Mouse (Mus musculus) forebrain, embryonic 13.5 days (tissue): Measurements from ENCODE around the gene Pnpla5. TPM values are rescaled to one million over a fixed set of nuclear protein-coding genes. Genes with fewer than 3 reads are reported as not detected.
"Not testable (repeated sequence)": the region's sequence is repeated elsewhere in the genome, so short reads cannot be mapped to it uniquely, and the experiment has no call there.

Experiments
- ATAC-seq: fragments of 200-750 bp; cut with Nextera tagmentation; 2 replicates; pipeline ENCODE4 v1.8.0; 2017
- H3K27ac ChIP-seq: fragments of 300-500 bp; sonication (generic); 2 replicates; pipeline ENCODE4 v1.5.1; 2015; ENCODE audit warnings: inconsistent platforms, mild to moderate bottlenecking, moderate library complexity
- H3K27me3 ChIP-seq: fragments of 300-500 bp; sonication (generic); 2 replicates; pipeline ENCODE4 v1.6.1; 2015; ENCODE audit warnings: mild to moderate bottlenecking, inconsistent platforms
- H3K36me3 ChIP-seq: fragments of 300-500 bp; sonication (generic); 2 replicates; pipeline ENCODE4 v1.6.1; 2015; ENCODE audit warnings: mild to moderate bottlenecking, inconsistent platforms; ENCODE audit not compliant: poor library complexity, severe bottlenecking
- H3K4me1 ChIP-seq: fragments of 300-500 bp; sonication (generic); 2 replicates; pipeline ENCODE4 v1.6.1; 2015; ENCODE audit warnings: inconsistent platforms
- H3K4me2 ChIP-seq: fragments of 300-500 bp; sonication (generic); 2 replicates; pipeline ENCODE4 v1.6.1; 2015; ENCODE audit warnings: inconsistent platforms, mild to moderate bottlenecking, moderate library complexity
- H3K4me3 ChIP-seq: fragments of 300-500 bp; sonication (generic); 2 replicates; pipeline ENCODE4 v1.5.1; 2015; ENCODE audit warnings: mild to moderate bottlenecking, inconsistent platforms
- H3K9ac ChIP-seq: fragments of 300-500 bp; sonication (generic); 2 replicates; pipeline ENCODE4 v1.6.1; 2015; ENCODE audit warnings: mild to moderate bottlenecking, inconsistent platforms
- H3K9me3 ChIP-seq: fragments of 300-500 bp; sonication (generic); replicated peaks from 2 replicates; pipeline ENCODE4 v1.6.1; 2016; ENCODE audit warnings: inconsistent platforms
- WGBS: fragments of 180-500 bp; shearing (Covaris S2); methylation state at CpG from one replicate; pipeline ENCODE4 v1.1.7; 2015; 5-methylcytosine and 5-hydroxymethylcytosine counted together
- polyA plus RNA-seq: library from polyadenylated mRNA; unstranded; fragments of >200 nt; fragmentation: Nextera tagmentation; extraction: Ambion mirVana; gene quantifications from 2 replicates; pipeline ENCODE4 v1.2.1, GENCODE M21; 2015

Pnpla5 gene
- polyA plus RNA-seq, 1 experiment from 2014 or later: not detected

DNA sequence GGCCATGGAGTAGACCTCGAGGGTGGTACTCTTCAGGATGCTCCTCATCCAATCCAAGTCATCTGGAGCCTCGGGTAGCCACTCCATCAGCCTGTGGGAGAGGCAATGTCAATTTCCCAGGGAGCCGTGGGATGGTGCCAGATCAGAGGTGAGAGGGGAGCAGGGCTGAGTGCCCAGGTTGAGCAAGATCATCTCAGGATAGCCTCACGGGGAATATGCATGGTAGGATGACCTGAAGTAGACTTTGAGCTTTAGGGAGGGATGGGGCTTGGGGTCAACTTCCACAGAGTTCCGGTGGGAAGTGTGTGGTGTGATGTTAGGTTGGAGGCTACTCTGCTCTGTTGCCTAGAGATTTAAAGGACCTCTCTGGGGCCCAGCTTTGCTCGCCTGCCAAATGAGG lies 9.1 kb downstream of the Pnpla5 start:
- Histone ChIP-seq H3K4me3 (no peak overlapping the region), H3K4me1 (no peaks in the 10 kb centered on the region), H3K27me3 (0 out of 2 replicates have a peak, but pooled peaks cover 2% of the 10 kb centered on the region), H3K36me3 (no peaks in the 10 kb centered on the region), H3K9ac (no peak overlapping the region), H3K4me2 (no peak overlapping the region), H3K27ac (no peak overlapping the region), H3K9me3 (no peaks in the 10 kb centered on the region; the same call in 1 of the 2 replicates)
- 80% methylated on average over 6 of the region's 6 CpGs for WGBS
- no peak for ATAC-seq

DNA sequence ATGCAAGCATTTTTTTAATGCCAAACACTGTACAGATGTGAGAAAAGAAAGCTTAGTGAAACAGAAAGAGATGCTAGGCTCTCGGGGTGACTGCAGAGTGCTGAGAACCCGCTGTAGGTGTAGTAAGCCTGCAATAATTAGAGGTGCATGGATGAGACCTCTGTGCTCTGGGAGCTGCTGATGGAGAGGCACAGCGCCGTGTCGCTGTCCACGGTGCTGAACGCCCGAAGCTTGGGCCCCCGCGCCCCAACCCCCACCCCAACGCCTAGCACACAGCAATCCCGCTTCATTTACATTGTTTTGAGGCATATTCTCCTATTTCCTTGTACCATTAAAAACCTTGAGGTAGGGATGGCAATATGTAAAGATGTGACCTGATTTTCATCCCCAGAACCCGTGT lies 14.1 kb downstream of the Pnpla5 start:
- no peak for ATAC-seq
- H3K4me1 ChIP-seq: peaks cover 23% of the 10 kb centered on the region
- 5% methylated on average over 13 of the region's 13 CpGs for WGBS
- H3K27ac ChIP-seq: no peak overlapping the region
- peaks cover 40% of the 10 kb centered on the region for H3K27me3 ChIP-seq
- no peak overlapping the region for H3K9ac ChIP-seq
- no peak overlapping the region for H3K4me3 ChIP-seq
- H3K36me3 ChIP-seq: no peaks in the 10 kb centered on the region
- no peaks in the 10 kb centered on the region for H3K9me3 ChIP-seq
- no peak overlapping the region for H3K4me2 ChIP-seq

DNA sequence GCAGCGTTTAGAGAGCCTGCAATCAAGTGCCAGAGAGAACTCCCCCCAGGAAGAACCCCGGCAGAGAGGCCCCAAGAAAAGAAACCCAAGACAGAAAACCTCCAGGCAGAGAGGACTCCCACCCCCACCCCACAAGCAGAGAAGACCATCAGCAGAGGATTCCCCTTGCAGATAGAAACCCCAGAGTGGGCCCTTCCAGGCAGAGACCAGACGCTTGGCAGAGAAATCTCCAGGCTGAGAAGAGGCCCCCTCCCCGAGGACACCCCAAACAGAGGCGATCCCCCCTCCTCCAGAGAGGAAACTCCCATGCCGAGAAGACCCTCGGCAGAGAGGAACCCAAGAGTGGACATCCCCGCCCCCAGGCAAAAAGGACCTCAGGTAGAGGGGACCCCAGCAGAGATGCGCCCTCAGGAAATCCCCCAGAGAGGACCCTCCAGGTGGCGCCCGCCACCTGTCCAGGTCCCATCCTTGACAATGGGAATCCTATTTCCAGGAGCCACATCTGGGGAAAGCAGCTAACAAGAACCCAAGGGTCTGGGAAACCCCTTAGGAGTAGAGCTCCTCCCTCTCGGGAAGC lies 17.0 kb downstream of the Pnpla5 start:
- 11% methylated on average over 12 of the region's 12 CpGs for WGBS
- no peak overlapping the region for H3K27ac ChIP-seq

DNA sequence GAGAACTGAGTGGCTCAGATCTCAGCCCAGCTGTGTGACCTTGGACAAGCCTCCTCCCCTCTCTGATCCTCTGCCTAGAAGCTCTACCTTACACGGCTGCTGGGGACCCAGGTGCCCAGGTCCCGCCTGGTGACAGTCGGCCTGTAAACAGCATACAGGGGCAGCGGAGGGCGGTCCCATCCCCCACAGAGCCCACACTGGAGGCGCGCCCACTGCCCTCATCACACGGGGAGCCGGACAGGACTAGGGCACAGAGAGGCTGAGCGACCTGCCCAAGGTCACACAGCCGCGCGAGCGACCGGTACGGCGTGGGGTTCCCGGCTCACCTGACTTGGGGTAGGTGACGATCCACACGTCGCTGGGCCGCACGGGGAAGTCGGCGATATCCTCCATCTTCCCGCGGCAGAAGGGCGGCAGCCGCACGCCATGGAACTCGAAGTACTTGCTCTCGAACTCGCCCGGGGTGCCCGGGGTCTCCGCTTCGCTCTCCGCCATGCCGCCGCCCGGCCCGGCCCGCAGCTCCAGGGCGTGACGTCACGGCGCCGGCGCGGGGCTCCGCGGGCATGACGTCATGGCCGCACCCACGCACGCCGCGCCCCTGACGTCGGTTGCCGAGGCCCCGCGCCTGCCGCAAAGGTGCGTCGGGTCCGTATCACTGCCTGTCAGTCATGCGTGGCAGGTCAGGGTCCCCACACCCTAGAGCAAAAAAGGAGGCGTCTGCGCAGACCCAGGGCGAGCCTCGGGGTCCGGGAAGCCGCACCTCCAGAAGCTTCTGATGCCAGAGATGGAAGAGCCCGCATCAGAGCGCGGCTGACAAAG lies 17.7 kb downstream of the Pnpla5 start, which contains the start of gene Sult4a1:
TSS of gene Sult4a1 (minus strand) at position 650 of the 819 bp plus-strand sequence.
- under 1% methylated on average over 77 of the region's 77 CpGs for WGBS
- Histone ChIP-seq H3K4me1 (peaks cover 24% of the 10 kb centered on the region), H3K9me3 (no peaks in the 10 kb centered on the region), H3K27ac (no peak within 1 kb of the TSS), H3K27me3 (peaks cover 44% of the 10 kb centered on the region), H3K36me3 (no peaks in the 10 kb centered on the region), H3K4me3 (peak within 1 kb of the TSS; percentile 63), H3K9ac (peak within 1 kb of the TSS; percentile 73), H3K4me2 (peak within 1 kb of the TSS; percentile 84)
- ATAC-seq: peak; percentile 79

More for the DNA sequence above, 17.0 kb downstream of the Pnpla5 start:
- peak; percentile 42; the same call in 1 of the 2 replicates for ATAC-seq
- Histone ChIP-seq H3K36me3 (no peaks in the 10 kb centered on the region), H3K4me3 (peak overlapping the region; percentile 63), H3K27me3 (peaks cover 44% of the 10 kb centered on the region), H3K4me1 (peaks cover 24% of the 10 kb centered on the region), H3K9ac (peak overlapping the region; percentile 73), H3K4me2 (peak overlapping the region; percentile 84), H3K9me3 (no peaks in the 10 kb centered on the region)

DNA sequence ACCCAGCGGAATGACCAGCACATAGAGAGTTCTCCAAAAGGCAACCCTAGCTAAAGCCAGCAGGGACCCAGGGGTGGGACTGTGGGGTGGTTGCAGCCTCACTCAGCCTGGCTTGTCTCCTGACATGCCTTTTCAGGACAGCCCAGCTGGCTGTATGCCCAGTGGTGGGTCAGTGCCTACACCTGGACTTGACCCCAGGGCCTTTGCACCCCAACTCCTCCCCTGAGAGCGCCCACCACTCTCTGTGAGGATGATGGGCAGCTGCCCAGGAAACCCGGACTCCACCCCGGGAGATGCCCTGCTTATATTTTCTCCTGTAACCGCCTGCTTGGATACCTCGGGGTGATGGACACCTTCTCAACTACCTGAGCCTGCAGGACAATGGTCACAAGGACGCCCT lies 18.3 kb downstream of the Pnpla5 start:
- peaks cover 43% of the 10 kb centered on the region for H3K27me3 ChIP-seq
- H3K9ac ChIP-seq: peak overlapping the region; percentile 73
- no peak overlapping the region for H3K27ac ChIP-seq
- 76% methylated on average over 7 of the region's 7 CpGs for WGBS
- H3K4me2 ChIP-seq: peak overlapping the region; percentile 84
- H3K36me3 ChIP-seq: no peaks in the 10 kb centered on the region
- peak overlapping the region; percentile 63 for H3K4me3 ChIP-seq
- H3K9me3 ChIP-seq: no peaks in the 10 kb centered on the region
- peaks cover 24% of the 10 kb centered on the region for H3K4me1 ChIP-seq
- no peak for ATAC-seq

DNA sequence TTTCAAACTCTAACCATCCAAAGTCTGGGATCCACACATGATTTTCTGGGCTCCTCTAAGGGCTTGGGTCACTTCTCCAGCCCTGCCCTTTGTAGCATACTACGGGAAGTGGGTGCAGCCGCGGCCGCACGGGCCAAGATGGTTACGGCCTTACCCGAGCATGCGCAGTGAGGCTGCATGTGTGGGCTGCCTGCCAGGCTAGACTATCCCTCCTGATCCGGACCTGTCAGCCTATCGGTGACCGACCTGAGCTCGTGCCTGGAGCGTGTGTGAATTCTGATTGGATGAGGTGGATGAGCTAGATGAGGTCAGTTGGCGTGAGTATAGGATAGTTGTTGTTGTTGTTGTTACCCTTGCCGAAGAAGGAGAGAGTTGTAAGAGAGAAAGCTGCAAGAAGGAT lies 25.4 kb downstream of the Pnpla5 start:
- not testable (repeated sequence) for H3K4me2 ChIP-seq, H3K9ac ChIP-seq, H3K36me3 ChIP-seq, H3K27me3 ChIP-seq, H3K9me3 ChIP-seq, H3K4me1 ChIP-seq, H3K4me3 ChIP-seq, H3K27ac ChIP-seq, ATAC-seq
- whole genome bisulfite sequencing: 89% methylated on average over 15 of the region's 15 CpGs

DNA sequence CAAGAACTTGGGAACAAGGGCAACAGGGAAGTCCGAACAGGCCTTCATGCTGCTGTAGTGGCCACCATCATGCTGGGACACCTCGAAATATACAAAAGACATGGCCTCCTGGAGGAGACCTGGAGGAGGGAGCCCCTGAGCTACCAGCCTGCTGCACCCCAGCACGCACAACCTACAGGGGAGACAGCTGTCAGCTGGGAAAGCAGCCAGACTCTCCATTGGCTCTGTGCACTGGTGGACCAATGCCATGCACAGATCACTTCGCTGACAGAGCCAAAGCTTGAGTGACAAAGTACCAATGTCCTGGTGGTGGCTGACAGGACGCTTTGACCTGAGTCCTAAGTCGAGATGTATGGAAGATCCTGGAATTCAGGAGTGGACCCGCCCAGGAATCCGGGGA lies 26.9 kb downstream of the Pnpla5 start:
- H3K36me3 ChIP-seq: peaks cover 8% of the 10 kb centered on the region; the same call in 1 of the 2 replicates
- no peak overlapping the region for H3K4me2 ChIP-seq
- 85% methylated on average over 8 of the region's 8 CpGs for WGBS
- no peak overlapping the region for H3K4me3 ChIP-seq
- no peaks in the 10 kb centered on the region for H3K27me3 ChIP-seq
- no peaks in the 10 kb centered on the region for H3K9me3 ChIP-seq
- no peak overlapping the region for H3K27ac ChIP-seq
- no peak for ATAC-seq
- peaks cover 10% of the 10 kb centered on the region; the same call in 1 of the 2 replicates for H3K4me1 ChIP-seq
- H3K9ac ChIP-seq: no peak overlapping the region

DNA sequence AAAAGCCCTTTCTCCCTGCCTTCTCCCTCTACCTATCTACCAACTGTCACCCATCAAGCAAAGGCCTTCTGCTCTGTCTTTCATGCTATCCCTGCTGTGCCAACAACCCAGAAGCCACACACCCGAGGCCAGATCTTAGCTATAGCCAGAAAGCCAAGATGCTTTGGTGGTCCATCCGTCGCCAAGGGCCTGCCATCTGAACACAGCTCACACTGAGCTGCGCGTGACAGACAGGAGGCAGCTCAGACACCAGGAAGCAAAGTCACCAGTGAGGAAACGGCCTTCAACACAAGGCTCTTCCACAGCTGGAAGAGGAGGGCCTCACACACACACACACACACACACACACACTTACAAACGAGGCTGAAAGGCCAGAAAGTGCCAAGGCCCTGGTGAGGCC lies 28.1 kb downstream of the Pnpla5 start:
- WGBS: 59% methylated on average over 7 of the region's 7 CpGs
- H3K27ac ChIP-seq: no peak overlapping the region
- no peak; the same call in 1 of the 2 replicates for ATAC-seq

DNA sequence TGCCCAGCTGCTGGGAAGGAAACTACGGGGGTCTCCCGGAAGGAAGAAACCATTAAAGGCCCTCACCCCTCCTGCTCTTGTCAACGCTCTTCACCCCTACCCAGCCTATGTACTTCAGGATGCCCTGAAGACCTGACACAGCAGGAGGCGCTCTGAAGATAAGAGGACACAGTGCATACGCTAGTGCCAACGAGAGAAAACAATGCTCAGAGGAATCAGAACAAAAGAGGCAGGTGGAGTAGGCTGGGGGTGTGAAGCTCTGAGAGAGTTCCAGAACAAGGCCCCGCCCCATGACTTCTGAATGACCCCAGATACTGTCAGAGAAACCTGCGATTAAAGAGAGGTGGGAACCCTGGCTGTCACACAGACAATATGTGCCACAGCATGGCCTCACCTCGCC lies 36.2 kb downstream of the Pnpla5 start:
- no peak overlapping the region for H3K4me3 ChIP-seq
- no peak for ATAC-seq
- no peaks in the 10 kb centered on the region for H3K27me3 ChIP-seq
- no peak overlapping the region for H3K9ac ChIP-seq
- H3K27ac ChIP-seq: no peak overlapping the region
- no peak overlapping the region for H3K4me2 ChIP-seq
- H3K36me3 ChIP-seq: 0 out of 2 replicates have a peak, but pooled peaks cover 10% of the 10 kb centered on the region
- 0 out of 2 replicates have a peak, but pooled peaks cover 4% of the 10 kb centered on the region for H3K4me1 ChIP-seq
- WGBS: 44% methylated on average over 9 of the region's 9 CpGs
- no peaks in the 10 kb centered on the region for H3K9me3 ChIP-seq

More for the DNA sequence above, 28.1 kb downstream of the Pnpla5 start:
- Histone ChIP-seq H3K36me3 (peaks cover 8% of the 10 kb centered on the region; the same call in 1 of the 2 replicates), H3K4me1 (peaks cover 10% of the 10 kb centered on the region; the same call in 1 of the 2 replicates), H3K4me3 (no peak overlapping the region), H3K9ac (no peak overlapping the region), H3K4me2 (no peak overlapping the region), H3K9me3 (no peaks in the 10 kb centered on the region), H3K27me3 (no peaks in the 10 kb centered on the region)

DNA sequence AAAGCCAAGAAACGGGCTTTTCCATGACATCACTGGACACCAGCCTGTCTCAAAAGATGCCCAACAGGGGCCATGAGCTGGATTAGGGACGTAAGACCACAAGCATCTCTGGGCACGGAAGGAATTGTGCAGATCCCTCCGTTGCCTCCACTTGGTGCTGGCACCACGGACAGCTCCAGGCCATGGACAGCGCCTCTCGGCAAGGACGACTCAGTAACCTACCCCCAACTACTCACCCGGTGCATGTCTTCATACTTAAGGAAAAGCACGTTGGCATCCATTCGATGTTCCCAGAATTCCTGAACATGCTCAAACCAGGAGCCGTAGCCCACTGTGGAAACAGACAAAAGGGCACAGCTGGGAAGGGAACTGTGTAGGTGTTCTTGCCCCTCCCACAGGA lies 36.6 kb downstream of the Pnpla5 start:
- 43% methylated on average over 12 of the region's 12 CpGs for WGBS
- Histone ChIP-seq H3K27me3 (no peaks in the 10 kb centered on the region), H3K36me3 (0 out of 2 replicates have a peak, but pooled peaks cover 10% of the 10 kb centered on the region), H3K9ac (no peak overlapping the region), H3K4me2 (no peak overlapping the region), H3K4me1 (0 out of 2 replicates have a peak, but pooled peaks cover 4% of the 10 kb centered on the region), H3K27ac (no peak overlapping the region), H3K4me3 (no peak overlapping the region), H3K9me3 (no peaks in the 10 kb centered on the region)
- no peak for ATAC-seq

DNA sequence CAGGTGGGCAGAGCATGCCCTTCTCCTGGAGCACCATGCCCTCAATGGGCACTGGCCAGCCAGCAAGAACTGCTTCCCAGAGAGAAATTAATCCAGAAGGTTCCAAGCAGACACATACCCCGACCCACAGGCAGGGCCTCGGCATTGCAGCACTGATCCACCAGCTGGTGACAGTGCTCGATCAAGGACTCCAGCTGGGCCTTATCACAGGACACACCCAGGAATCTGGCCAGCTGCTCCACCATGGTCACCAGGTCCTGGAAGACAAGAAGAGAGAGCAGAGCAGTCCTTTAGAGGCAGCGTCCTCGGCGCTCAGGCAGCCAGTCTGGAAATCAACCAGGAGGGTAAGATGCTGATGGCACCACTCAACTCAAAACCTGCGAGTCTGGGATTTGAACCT lies 42.9 kb downstream of the Pnpla5 start:
- Histone ChIP-seq H3K36me3 (peaks cover 7% of the 10 kb centered on the region; the same call in 1 of the 2 replicates), H3K4me3 (no peak overlapping the region), H3K4me2 (no peak overlapping the region), H3K27ac (no peak overlapping the region), H3K27me3 (0 out of 2 replicates have a peak, but pooled peaks cover 8% of the 10 kb centered on the region), H3K9ac (no peak overlapping the region), H3K4me1 (no peaks in the 10 kb centered on the region), H3K9me3 (no peaks in the 10 kb centered on the region)
- ATAC-seq: no peak
- WGBS: 94% methylated on average over 7 of the region's 7 CpGs

DNA sequence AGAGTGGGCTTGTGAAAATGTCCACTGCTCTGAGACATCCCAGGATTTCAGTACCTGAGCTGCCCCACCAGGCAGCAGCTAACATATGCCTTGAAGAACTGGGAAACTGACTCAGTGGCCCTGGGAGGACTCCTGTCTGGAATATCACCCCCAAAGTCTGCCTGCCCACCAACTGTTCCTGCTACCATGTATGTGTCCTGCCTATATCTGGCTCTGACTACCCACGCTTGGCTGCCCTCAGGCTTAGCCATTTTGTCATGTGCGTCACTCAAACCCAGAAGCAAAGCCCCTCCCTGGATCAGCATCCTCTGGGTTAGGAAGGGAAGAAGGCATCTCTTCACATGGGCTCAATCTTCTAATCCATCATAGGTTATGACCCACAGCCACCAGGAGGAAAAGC lies 43.5 kb downstream of the Pnpla5 start:
- ATAC-seq: no peak
- H3K9ac ChIP-seq: no peak overlapping the region
- H3K4me1 ChIP-seq: peaks cover 5% of the 10 kb centered on the region
- no peak overlapping the region for H3K27ac ChIP-seq
- no peak overlapping the region for H3K4me3 ChIP-seq
- peaks cover 7% of the 10 kb centered on the region; the same call in 1 of the 2 replicates for H3K36me3 ChIP-seq
- 0 out of 2 replicates have a peak, but pooled peaks cover 9% of the 10 kb centered on the region for H3K27me3 ChIP-seq
- no peaks in the 10 kb centered on the region for H3K9me3 ChIP-seq
- H3K4me2 ChIP-seq: no peak overlapping the region
- 90% methylated on average over 2 of the region's 2 CpGs for WGBS
